Mouse (Mus musculus) hindbrain, embryonic 11.5 days (tissue): ENCODE results near the gene Haspin. TPM values are rescaled to one million over a fixed set of nuclear protein-coding genes. Genes with fewer than 3 reads are reported as not detected.
"Not testable (repeated sequence)": the region's sequence is repeated elsewhere in the genome, so short reads cannot be mapped to it uniquely, and the experiment has no call there.

Experiments used
- ATAC-seq: fragments of 200-750 bp; cut with Nextera tagmentation; 2 replicates; pipeline ENCODE4 v1.8.0; 2017; ENCODE audit warnings: mild to moderate bottlenecking, moderate TSS enrichment, moderate library complexity; ENCODE audit not compliant: low FRiP score
- DNase-seq: peaks from one replicate; pipeline ENCODE4 v3.0.0-alpha.2; 2015; ENCODE audit warnings: low spot score
- H3K27ac ChIP-seq: fragments of 300-500 bp; sonication (generic); 2 replicates; pipeline ENCODE4 v1.5.1; 2014; ENCODE audit warnings: mild to moderate bottlenecking, low read depth, low read length
- H3K27me3 ChIP-seq: fragments of 300-500 bp; sonication (generic); 2 replicates; pipeline ENCODE4 v1.6.1; 2014; ENCODE audit warnings: mild to moderate bottlenecking, low read length, moderate library complexity, mixed read lengths; ENCODE audit not compliant: control insufficient read depth, insufficient read depth
- H3K36me3 ChIP-seq: fragments of 300-500 bp; sonication (generic); 2 replicates; pipeline ENCODE4 v1.6.1; 2014; ENCODE audit warnings: mild to moderate bottlenecking, low read length, moderate library complexity, mixed read lengths; ENCODE audit not compliant: control insufficient read depth, insufficient read depth
- H3K4me1 ChIP-seq: fragments of 300-500 bp; sonication (generic); replicated peaks from 2 replicates; pipeline ENCODE4 v1.6.1; 2014; ENCODE audit warnings: low read length, mixed read lengths; ENCODE audit not compliant: control insufficient read depth, insufficient read depth
- H3K4me2 ChIP-seq: fragments of 300-500 bp; sonication (generic); replicated peaks from 2 replicates; pipeline ENCODE4 v1.6.1; 2014; ENCODE audit warnings: mild to moderate bottlenecking, low read depth, low read length
- H3K4me3 ChIP-seq: fragments of 300-500 bp; sonication (generic); 2 replicates; pipeline ENCODE4 v1.5.1; 2014; ENCODE audit warnings: low read depth, low read length
- H3K9ac ChIP-seq: fragments of 300-500 bp; sonication (generic); 2 replicates; pipeline ENCODE4 v1.6.1; 2014; ENCODE audit warnings: low read depth, low read length
- H3K9me3 ChIP-seq: fragments of 300-500 bp; sonication (generic); 2 replicates; pipeline ENCODE4 v1.6.1; 2016; ENCODE audit warnings: low read length; ENCODE audit not compliant: control insufficient read depth
- WGBS: fragments of 180-500 bp; shearing (Covaris S2); extraction: QIAGEN DNeasy Blood & Tissue Kit; methylation state at CpG from one replicate; pipeline ENCODE4 v1.1.7; 2014; 5-methylcytosine and 5-hydroxymethylcytosine counted together
- polyA plus RNA-seq: library from polyadenylated mRNA; unstranded; fragments of >200 nt; fragmentation: Nextera tagmentation; extraction: Ambion mirVana; gene quantifications from 2 replicates; pipeline ENCODE4 v1.2.1, GENCODE M21; 2014

The Haspin gene
- polyA plus RNA-seq, 1 experiment from 2014 or later = 14.2 TPM

DNA sequence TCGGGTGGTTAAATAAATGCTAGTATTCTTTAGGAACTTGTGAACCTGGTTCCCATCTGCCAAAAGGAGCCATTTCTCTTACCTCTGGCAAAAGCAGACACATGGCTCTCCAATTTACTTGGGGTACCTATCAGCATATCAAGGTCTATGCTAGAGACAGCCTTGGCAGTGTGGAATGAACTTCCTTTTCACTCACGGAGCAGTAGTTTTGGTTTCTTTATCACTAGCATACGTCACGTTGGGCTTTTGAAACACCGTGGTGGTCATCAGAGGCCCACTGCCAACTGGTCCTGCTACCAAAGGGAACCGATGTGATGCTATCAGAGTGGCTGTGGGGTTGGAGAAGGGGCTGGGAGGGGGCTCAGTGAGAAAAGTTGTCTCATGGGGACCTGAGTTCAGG lies 5.1 kb downstream of the Haspin start:
- DNase-seq = no peak
- H3K36me3 ChIP-seq = peaks cover 4% of the 10 kb centered on the region; the same call in 1 of the 2 replicates
- 97% methylated on average over 6 of the region's 6 CpGs for WGBS

DNA sequence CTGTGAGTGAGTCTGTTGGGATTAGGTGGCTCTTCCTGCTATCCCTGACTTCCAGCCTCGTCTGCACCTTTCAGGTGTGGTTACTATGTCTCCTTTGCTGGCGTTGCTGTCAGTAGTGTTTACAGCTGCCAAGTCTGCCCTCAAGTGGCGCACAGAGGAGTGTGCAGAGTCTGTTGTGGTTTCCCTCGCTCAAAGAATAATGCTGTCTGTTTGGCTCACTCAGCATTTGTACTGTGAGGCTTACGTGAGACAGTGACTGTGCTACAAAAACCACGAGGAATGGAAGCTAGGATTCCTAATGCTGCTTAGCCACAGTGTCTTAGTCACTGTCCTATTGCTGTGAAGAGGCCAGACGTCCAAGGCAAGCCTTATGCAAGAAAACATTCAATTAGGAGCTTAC lies 7.1 kb downstream of the Haspin start:
- ATAC-seq (no peak), DNase-seq (no peak)
- H3K4me2 ChIP-seq = no peak overlapping the region
- no peak overlapping the region for H3K9ac ChIP-seq
- H3K36me3 ChIP-seq = peaks cover 4% of the 10 kb centered on the region; the same call in 1 of the 2 replicates
- H3K4me3 ChIP-seq = no peak overlapping the region
- H3K4me1 ChIP-seq = no peaks in the 10 kb centered on the region
- H3K27me3 ChIP-seq = no peaks in the 10 kb centered on the region
- H3K27ac ChIP-seq = no peak overlapping the region
- H3K9me3 ChIP-seq = no peaks in the 10 kb centered on the region; the same call in 1 of the 2 replicates
- 82% methylated on average over 7 of the region's 7 CpGs for WGBS

More for the DNA sequence above, 5.1 kb downstream of the Haspin start:
- Histone ChIP-seq H3K9ac (no peak overlapping the region), H3K4me3 (no peak overlapping the region), H3K27me3 (no peaks in the 10 kb centered on the region), H3K4me1 (no peaks in the 10 kb centered on the region; the same call in 1 of the 2 replicates), H3K27ac (no peak overlapping the region), H3K4me2 (no peak overlapping the region), H3K9me3 (no peaks in the 10 kb centered on the region; the same call in 1 of the 2 replicates)
- no peak for ATAC-seq

DNA sequence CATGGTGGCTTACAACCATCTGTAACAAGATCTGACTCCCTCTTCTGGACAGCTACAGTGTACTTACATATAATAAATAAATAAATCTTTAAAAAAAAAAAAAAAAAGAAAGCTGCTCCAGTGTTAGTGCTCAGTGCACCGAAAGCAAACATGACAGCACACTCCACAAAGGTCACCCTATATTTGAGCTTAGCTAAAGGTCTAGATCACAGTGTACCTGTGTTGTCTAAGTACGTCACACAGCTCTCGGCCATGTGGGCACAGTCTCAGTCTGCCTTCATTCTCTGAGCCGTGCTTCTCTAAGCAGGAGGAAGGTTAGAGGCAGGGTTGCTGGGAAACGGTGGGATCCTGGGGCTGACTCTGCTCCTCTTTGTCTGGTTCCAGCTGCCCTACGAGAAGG lies 11.6 kb downstream of the Haspin start:
- Histone ChIP-seq H3K4me2 (no peak overlapping the region), H3K9ac (no peak overlapping the region), H3K27me3 (no peaks in the 10 kb centered on the region), H3K36me3 (no peaks in the 10 kb centered on the region), H3K9me3 (no peaks in the 10 kb centered on the region), H3K4me1 (no peaks in the 10 kb centered on the region), H3K4me3 (no peak overlapping the region), H3K27ac (no peak overlapping the region)
- DNase-seq (no peak), ATAC-seq (no peak)
- WGBS = 93% methylated on average over 6 of the region's 6 CpGs

DNA sequence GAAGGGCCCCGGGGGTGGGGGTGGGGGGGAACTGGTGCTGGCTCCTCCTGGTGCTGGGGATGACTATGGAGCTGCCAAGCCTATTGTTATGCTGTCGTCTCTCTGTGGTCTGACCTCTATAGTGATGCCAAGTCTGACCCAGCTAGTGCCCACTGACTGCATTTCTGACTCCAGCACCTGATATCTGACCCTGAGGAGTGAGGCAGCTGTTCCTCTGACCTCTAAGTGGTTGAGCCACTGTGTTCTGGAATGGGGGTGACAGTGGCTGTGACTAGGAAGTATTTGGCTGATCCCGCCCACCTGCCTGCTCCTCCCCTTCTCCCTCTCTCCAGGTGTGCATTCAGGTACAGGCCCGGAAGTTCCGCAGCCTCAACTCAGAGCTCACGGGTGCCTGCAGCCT lies 26.7 kb downstream of the Haspin start:
- Histone ChIP-seq H3K9ac (no peak overlapping the region), H3K9me3 (no peaks in the 10 kb centered on the region), H3K36me3 (no peaks in the 10 kb centered on the region), H3K4me2 (no peak overlapping the region), H3K27me3 (no peaks in the 10 kb centered on the region), H3K4me1 (no peaks in the 10 kb centered on the region), H3K27ac (no peak overlapping the region), H3K4me3 (no peak overlapping the region)
- DNase-seq = no peak
- no peak for ATAC-seq
- 68% methylated on average over 6 of the region's 6 CpGs for WGBS

DNA sequence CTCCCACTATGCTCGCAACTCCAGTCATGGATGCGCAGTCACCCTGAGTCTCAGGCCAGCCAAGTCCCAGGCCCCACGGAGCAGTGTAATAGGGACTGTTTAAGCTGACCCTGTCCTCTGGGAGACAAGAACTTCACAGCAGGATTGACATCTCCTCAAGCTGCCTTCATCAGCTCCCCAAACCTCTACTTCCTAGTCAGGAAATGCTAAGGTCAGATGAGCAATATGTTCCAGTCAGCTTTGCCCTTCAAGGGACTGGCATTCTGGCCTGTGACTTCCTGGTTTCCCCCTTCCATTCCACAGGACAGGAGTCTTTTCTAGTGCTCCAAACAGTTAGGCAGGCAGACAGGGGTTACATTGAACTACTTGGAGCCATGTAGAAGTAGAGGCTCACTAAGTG lies 28.2 kb downstream of the Haspin start:
- H3K9me3 ChIP-seq = no peaks in the 10 kb centered on the region
- ATAC-seq (no peak), DNase-seq (no peak)
- no peaks in the 10 kb centered on the region for H3K36me3 ChIP-seq
- H3K9ac ChIP-seq = no peak overlapping the region
- WGBS = 77% methylated on average over 3 of the region's 3 CpGs
- H3K27ac ChIP-seq = no peak overlapping the region
- no peak overlapping the region for H3K4me3 ChIP-seq
- H3K4me2 ChIP-seq = no peak overlapping the region
- H3K4me1 ChIP-seq = no peaks in the 10 kb centered on the region
- no peaks in the 10 kb centered on the region for H3K27me3 ChIP-seq

DNA sequence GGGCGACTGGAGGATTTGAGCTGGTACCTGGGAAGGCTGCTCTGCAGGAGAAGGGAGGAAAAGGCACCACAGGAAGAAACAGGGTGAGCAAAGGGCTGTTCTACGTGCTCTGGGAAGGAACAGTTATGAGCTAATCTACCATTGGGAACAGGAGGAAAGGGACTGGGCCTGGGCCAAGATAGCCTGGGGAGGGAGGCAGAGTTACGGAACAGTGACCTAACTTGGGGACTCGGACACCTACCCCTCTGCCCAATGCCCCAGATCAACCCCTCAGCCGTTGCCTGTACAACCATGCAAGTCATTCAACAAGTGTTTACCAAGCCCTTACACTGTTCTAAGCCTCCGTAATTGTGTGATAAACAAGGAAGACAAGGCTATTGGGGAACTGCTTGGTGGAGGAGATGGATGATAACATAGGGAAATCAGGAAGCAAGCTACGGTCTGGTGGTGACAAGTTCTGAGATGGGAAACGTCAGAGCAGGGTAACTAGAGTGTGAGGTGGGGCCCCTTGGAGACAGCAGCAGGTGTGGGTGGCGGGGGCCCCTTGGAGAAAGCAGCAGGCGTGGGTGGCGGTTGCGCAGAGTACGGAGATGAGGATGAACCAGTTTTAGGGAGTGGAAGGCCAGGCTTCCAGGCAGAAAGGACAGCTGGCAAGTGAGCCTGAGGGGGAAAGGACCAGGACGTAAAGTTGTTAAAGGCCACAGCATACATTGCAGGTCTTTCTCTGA lies 29.0 kb downstream of the Haspin start:
- H3K4me2 ChIP-seq = no peak overlapping the region
- H3K9ac ChIP-seq = no peak overlapping the region
- H3K27me3 ChIP-seq = no peaks in the 10 kb centered on the region
- 83% methylated on average over 14 of the region's 14 CpGs for WGBS
- no peaks in the 10 kb centered on the region for H3K4me1 ChIP-seq
- H3K27ac ChIP-seq = no peak overlapping the region
- no peaks in the 10 kb centered on the region for H3K9me3 ChIP-seq
- no peaks in the 10 kb centered on the region for H3K36me3 ChIP-seq
- H3K4me3 ChIP-seq = no peak overlapping the region
- DNase-seq = no peak
- no peak for ATAC-seq

DNA sequence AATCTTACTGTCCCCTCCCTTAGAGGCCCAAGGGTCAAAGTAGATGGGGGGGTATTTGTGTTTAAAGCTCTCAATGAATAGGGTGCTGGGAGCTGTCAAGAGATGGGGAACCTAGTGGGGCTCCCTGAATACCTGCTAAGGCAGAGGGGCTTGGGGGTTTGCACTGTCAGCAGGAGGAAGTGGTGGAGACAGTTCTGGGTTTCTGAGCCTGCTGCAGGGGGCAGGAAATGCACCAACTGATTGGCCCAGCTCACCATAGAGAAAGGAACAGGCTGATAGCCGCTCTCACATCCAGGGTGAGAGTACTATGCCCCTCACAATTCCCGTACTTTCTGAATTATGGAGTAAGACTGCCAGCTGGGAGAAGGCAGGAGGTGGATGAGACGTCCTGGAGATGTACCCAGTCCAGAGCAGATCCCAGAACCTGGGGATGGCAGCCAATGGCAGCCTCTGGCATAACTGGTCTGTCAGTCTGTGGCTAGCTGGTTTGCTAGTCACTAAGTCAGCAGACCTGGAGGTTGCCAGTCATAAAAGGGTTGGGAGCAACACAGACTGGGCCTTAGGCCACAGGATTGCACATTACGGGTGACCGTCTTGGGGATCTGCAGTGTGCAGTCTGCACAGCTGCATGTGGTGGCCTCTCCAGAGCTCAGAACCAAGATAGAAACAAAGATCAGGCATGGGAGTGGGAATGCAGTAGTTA lies 29.7 kb downstream of the Haspin start:
- H3K4me3 ChIP-seq = no peak overlapping the region
- ATAC-seq (no peak), DNase-seq (no peak)
- no peak overlapping the region for H3K27ac ChIP-seq
- no peaks in the 10 kb centered on the region for H3K4me1 ChIP-seq
- H3K9ac ChIP-seq = no peak overlapping the region
- 69% methylated on average over 5 of the region's 5 CpGs for WGBS
- H3K27me3 ChIP-seq = no peaks in the 10 kb centered on the region
- H3K4me2 ChIP-seq = no peak overlapping the region
- H3K36me3 ChIP-seq = no peaks in the 10 kb centered on the region
- H3K9me3 ChIP-seq = no peaks in the 10 kb centered on the region

DNA sequence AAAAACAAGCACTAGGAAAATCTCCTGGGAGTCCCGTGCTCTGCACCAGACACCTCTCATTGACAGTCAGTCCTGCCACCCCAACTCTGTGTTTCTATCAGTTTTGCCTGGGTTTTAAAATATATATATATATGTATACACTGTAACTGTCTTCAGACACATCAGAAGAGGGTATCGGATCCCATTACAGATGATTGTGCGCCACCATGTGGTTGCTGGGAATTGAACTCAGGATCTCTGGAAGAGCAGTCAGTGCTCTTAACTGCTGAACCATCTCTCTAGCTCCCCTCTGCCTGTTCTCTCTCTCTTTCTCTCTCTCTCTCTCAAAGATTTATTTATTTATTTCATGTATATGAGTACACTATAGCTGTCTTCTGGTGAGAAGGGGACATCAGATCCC lies 30.7 kb downstream of the Haspin start:
- H3K4me1 ChIP-seq, DNase-seq, H3K9ac ChIP-seq, H3K4me2 ChIP-seq, H3K36me3 ChIP-seq, H3K4me3 ChIP-seq, H3K9me3 ChIP-seq, H3K27me3 ChIP-seq, ATAC-seq, H3K27ac ChIP-seq: not testable (repeated sequence)
- 43% methylated on average over 3 of the region's 3 CpGs for WGBS

DNA sequence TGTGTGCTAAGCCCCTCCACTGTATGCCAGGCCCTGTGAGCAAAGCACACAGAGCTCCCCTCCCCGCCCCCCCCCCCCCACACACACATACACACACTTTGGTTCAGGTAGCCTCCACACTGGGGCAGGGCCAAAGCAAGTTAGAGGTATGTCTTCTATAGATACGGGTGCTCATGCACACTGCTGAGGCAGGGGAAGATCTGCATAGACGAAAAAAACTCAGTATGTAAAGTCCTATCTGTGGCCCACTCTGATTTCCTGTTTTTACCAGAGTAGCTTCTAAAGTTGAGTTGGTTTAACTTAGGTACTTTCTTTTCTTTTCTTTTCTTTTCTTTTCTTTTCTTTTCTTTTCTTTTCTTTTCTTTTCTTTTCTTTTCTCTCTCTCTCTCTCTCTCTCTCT lies 32.8 kb downstream of the Haspin start:
- Histone ChIP-seq H3K27me3 (no peaks in the 10 kb centered on the region), H3K9me3 (no peaks in the 10 kb centered on the region), H3K27ac (no peak overlapping the region), H3K4me2 (no peak overlapping the region), H3K9ac (no peak overlapping the region), H3K4me3 (no peak overlapping the region), H3K4me1 (no peaks in the 10 kb centered on the region), H3K36me3 (no peaks in the 10 kb centered on the region)
- DNase-seq (no peak), ATAC-seq (no peak)
- WGBS = 77% methylated on average over 2 of the region's 3 CpGs
